ENCODE assay signal across 22 mouse cellular contexts in genomic region chr14:124767996-124768395, GRCm38 (mm10).
DNase-seq lines count a peak whose midpoint lies in the region; ATAC-seq and TF ChIP-seq lines count a peak whose summit lies in the region.
"Had no signal": no experiment of that assay in that cellular context is flagged by ENCODE, and none has a peak within 500 bp of the region (broad histone marks: within the 10 kb centered on the region; RNA-seq: fewer than 3 reads in every experiment).

No protein-coding gene starts in this region.

- no peak for ATAC-seq in cerebellum, adult (ENCODE audit: insufficient number of reproducible peaks, low FRiP score, low TSS enrichment)
- no peak for ATAC-seq in heart, embryonic 12.5 days (ENCODE audit: insufficient number of reproducible peaks, low FRiP score)
- ATAC-seq: CD4-positive, CD25-positive, alpha-beta regulatory T cell, adult 4 months; inflammation-experienced regulatory T-cells, adult 6 months; midbrain, embryonic 15.5 days had no signal

- H3K4me2 ChIP-seq in heart, embryonic 12.5 days: no peak overlapping the region
- H3K4me2 ChIP-seq: embryonic facial prominence, embryonic 12.5 days; forebrain, embryonic 12.5 days; hindbrain, embryonic 14.5 days; midbrain, embryonic 15.5 days; neural tube, embryonic 12.5 days had no signal

- no peaks in the 10 kb centered on the region for H3K36me3 ChIP-seq in heart, embryonic 12.5 days
- H3K36me3 ChIP-seq: embryonic facial prominence, embryonic 12.5 days; forebrain, embryonic 12.5 days; limb, embryonic 10.5 days; midbrain, embryonic 15.5 days; neural tube, embryonic 12.5 days had no signal

- no peaks in the 10 kb centered on the region for H3K4me1 ChIP-seq in heart, embryonic 12.5 days (replicated peaks)
- H3K4me1 ChIP-seq: embryonic facial prominence, embryonic 12.5 days; forebrain, embryonic 12.5 days; limb, embryonic 10.5 days; midbrain, embryonic 15.5 days; neural tube, embryonic 12.5 days had no signal

- DNase-seq in cerebellum, adult 11 months: peak; percentile 47
- peak; percentile 29 to 39 for DNase-seq in heart, adult 9 months (ENCODE audit: low spot score in 2 of 2)
- DNase-seq in cerebellum, postnatal 25 days: peak; percentile 50 to 62
- no peak for DNase-seq in spleen, adult 18-20 months
- DNase-seq in layer of hippocampus, adult 2 months (ENCODE audit: low spot score in 2 of 2): no peak
- DNase-seq: kidney, adult 18-20 months; liver; lung, postnatal 4 days; retina, postnatal 1 day; right cerebral cortex, postnatal 25 days; thymus, postnatal 14 days had no signal

- WGBS in heart, embryonic 12.5 days: 61% methylated on average over 3 of the region's 3 CpGs

- no peak overlapping the region for H3K27ac ChIP-seq in heart, embryonic 12.5 days (ENCODE audit: poor library complexity, severe bottlenecking)
- H3K27ac ChIP-seq in layer of hippocampus, adult 2 months: no peak overlapping the region
- H3K27ac ChIP-seq: embryonic facial prominence, embryonic 12.5 days; forebrain, embryonic 12.5 days; hindbrain, embryonic 14.5 days; kidney, postnatal 0 days; limb, embryonic 10.5 days; midbrain, embryonic 15.5 days; neural tube, embryonic 12.5 days had no signal

- H3K9me3 ChIP-seq in heart, embryonic 12.5 days (replicated peaks): no peaks in the 10 kb centered on the region
- H3K9me3 ChIP-seq: embryonic facial prominence, embryonic 12.5 days; forebrain, embryonic 12.5 days; limb, embryonic 10.5 days; midbrain, embryonic 15.5 days; neural tube, embryonic 12.5 days had no signal

- TF ChIP-seq CTCF in layer of hippocampus, adult 2 months (conservative IDR thresholded peaks at IDR 0.05): no peak

- H3K27me3 ChIP-seq in heart, embryonic 12.5 days (replicated peaks): no peaks in the 10 kb centered on the region
- H3K27me3 ChIP-seq: embryonic facial prominence, embryonic 12.5 days; forebrain, embryonic 12.5 days; midbrain, embryonic 15.5 days; neural tube, embryonic 12.5 days had no signal

- H3K4me3 ChIP-seq in heart, embryonic 12.5 days: no peak overlapping the region
- H3K4me3 ChIP-seq in layer of hippocampus, adult 2 months: no peak overlapping the region
- H3K4me3 ChIP-seq: embryonic facial prominence, embryonic 12.5 days; forebrain, embryonic 12.5 days; limb, embryonic 10.5 days; midbrain, embryonic 15.5 days; neural tube, embryonic 12.5 days had no signal

- no peak overlapping the region for H3K9ac ChIP-seq in heart, embryonic 12.5 days
- H3K9ac ChIP-seq: embryonic facial prominence, embryonic 12.5 days; forebrain, embryonic 12.5 days; hindbrain, embryonic 14.5 days; midbrain, embryonic 15.5 days; neural tube, embryonic 12.5 days had no signal

Comparison
In these comparisons a context has a peak if more than half of its experiments do, and no peak if none do; other contexts are left out.
1. DNase-seq: peak in cerebellum, adult 11 months (single experiment), heart, adult 9 months (2 of 2) and cerebellum, postnatal 25 days (2 of 2); none in spleen, adult 18-20 months (0 of 2) and layer of hippocampus, adult 2 months (0 of 2).